Mouse (Mus musculus): ENCODE measurements around the gene Lrguk. TPM values are rescaled to one million over a fixed set of nuclear protein-coding genes. Genes with fewer than 3 reads are reported as not detected.
A peak's percentile ranks its signal among the peaks of the same experiment; 100 is the strongest.

The Lrguk gene
- total RNA-seq, 2 experiments from 2014 or later: 1.9 to 2.3 TPM

GRCm38 (mm10) chr6:34066790-34067189 lies 37.5 kb downstream of the Lrguk start:
- DNase-seq: no peak

GRCm38 (mm10) chr6:34067271-34067670 lies 38.0 kb downstream of the Lrguk start:
- no peak for DNase-seq

- no peak for DNase-seq
Measured at GRCm38 (mm10) chr6:34071936-34072335, 42.7 kb downstream of the Lrguk start.

GRCm38 (mm10) chr6:34073931-34074442 lies 44.7 kb downstream of the Lrguk start:
- DNase-seq: peak in 1 of 2 experiments; percentile 11

- DNase-seq: peak; percentile 12 to 15
Measured at GRCm38 (mm10) chr6:34075520-34075919, 46.3 kb downstream of the Lrguk start.

- DNase-seq: no peak
Measured at GRCm38 (mm10) chr6:34083471-34083870, 54.2 kb downstream of the Lrguk start.

GRCm38 (mm10) chr6:34087701-34088100 lies 58.5 kb downstream of the Lrguk start:
- DNase-seq: no peak

- DNase-seq: no peak
Measured at GRCm38 (mm10) chr6:34088986-34089385, 59.7 kb downstream of the Lrguk start.

- DNase-seq: no peak
Measured at GRCm38 (mm10) chr6:34091537-34091936, 62.3 kb downstream of the Lrguk start.

GRCm38 (mm10) chr6:34096274-34096673 lies 67.0 kb downstream of the Lrguk start:
- no peak for DNase-seq

- DNase-seq: no peak
Measured at GRCm38 (mm10) chr6:34096905-34097304, 67.7 kb downstream of the Lrguk start.

- no peak for DNase-seq
Measured at GRCm38 (mm10) chr6:34099725-34100124, 70.5 kb downstream of the Lrguk start.

GRCm38 (mm10) chr6:34101531-34102396 lies 72.5 kb downstream of the Lrguk start:
- no peak for DNase-seq

- no peak for DNase-seq
Measured at GRCm38 (mm10) chr6:34103251-34103920, 74.1 kb downstream of the Lrguk start.

- DNase-seq: no peak
Measured at GRCm38 (mm10) chr6:34110571-34110970, 81.3 kb downstream of the Lrguk start.

GRCm38 (mm10) chr6:34111406-34111805 lies 82.2 kb downstream of the Lrguk start:
- no peak for DNase-seq

GRCm38 (mm10) chr6:34116838-34117478 lies 87.7 kb downstream of the Lrguk start:
- DNase-seq: no peak

GRCm38 (mm10) chr6:34124401-34124800 lies 95.2 kb downstream of the Lrguk start:
- no peak for DNase-seq

- no peak for DNase-seq
Measured at GRCm38 (mm10) chr6:34129261-34129660, 100.0 kb downstream of the Lrguk start.

- no peak for DNase-seq
Measured at GRCm38 (mm10) chr6:34132391-34132790, 103.1 kb downstream of the Lrguk start.

- no peak for DNase-seq
Measured at GRCm38 (mm10) chr6:34138366-34138765, 109.1 kb downstream of the Lrguk start.

GRCm38 (mm10) chr6:34142931-34143330 lies 113.7 kb downstream of the Lrguk start:
- no peak for DNase-seq

- DNase-seq: no peak
Measured at GRCm38 (mm10) chr6:34146042-34146441, 116.8 kb downstream of the Lrguk start.
